Mouse (Mus musculus) adipocyte (in vitro differentiated cells): ENCODE measurements around the gene Clps.
"Not testable (repeated sequence)": the region's sequence is repeated elsewhere in the genome, so short reads cannot be mapped to it uniquely, and the experiment has no call there.

Source experiments
- DNase-seq: peaks from one replicate; pipeline ENCODE4 v3.0.0-alpha.2; 2016; ENCODE audit warnings: low spot score

The Clps gene

DNA sequence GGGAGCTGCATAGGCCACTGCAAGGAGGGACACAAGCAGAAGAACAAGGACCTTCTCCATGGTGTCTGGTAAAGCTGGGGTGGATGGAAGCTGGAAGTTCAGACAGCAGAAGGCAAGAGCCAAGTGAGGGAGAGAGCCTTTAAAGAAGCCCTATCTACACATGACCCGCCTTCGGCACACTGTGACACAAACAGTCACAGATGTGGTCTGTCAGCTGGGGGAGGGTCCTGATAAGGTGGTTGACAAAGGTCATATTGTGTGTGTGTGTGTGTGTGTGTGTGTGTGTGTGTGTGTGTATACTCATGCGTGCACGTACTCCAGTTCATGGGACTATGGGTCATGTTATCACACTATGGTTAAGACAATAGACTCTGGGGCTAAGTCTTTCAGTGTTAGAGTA, at the start of gene Clps:
TSS of gene Clps (minus strand) at position 169 of the 400 bp plus-strand sequence.
- DNase-seq: no peak

DNA sequence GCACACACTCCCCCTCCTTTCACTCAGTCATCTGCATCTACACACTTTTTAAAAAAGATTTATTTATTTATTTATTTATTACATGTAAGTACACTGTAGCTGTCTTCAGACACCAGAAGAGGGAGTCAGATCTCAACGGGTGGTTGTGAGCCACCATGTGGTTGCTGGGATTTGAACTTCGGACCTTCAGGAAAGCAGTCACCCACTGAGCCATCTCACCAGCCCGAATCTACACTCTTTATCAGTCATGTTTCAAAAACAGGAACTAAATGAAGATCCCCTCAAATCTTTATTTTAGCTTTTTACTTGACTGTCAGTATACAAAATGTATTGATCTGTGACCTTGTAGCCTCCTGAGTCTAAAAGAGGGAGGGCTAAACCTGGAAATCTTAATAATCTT, 49.0 kb upstream of the Clps start:
- no peak for DNase-seq

DNA sequence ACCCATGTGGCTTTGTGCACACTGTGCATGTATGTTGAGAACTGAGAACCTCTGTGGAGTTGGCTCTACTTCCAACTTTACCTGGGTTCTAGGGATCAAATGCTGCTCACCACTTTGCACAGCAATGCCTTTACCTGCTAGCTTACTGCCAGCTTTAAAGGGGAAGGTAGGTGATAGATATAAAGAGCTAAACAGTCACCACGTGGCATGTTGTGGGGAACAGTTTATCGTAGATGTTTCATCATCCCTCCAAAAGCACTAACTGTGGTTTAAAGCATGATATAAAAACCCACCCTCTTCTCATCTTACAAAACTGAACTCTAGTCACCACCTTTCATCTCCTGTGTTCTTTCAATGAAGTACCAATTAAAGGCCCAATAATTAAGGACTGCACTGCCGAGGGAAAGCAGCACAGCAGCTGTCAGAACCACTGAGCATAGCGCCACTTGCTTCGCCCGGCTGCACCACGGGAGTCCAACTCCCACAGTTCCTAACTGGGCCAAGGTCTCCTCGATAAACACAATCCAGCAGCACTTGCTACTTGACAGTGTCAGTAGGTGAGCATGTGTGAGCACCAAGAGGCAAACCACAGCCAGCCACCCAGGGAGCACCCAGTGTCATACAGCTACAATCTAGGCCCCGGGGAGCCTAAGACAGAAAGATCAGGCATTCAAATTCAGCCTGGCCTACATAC, 41.1 kb upstream of the Clps start:
- DNase-seq: no peak

DNA sequence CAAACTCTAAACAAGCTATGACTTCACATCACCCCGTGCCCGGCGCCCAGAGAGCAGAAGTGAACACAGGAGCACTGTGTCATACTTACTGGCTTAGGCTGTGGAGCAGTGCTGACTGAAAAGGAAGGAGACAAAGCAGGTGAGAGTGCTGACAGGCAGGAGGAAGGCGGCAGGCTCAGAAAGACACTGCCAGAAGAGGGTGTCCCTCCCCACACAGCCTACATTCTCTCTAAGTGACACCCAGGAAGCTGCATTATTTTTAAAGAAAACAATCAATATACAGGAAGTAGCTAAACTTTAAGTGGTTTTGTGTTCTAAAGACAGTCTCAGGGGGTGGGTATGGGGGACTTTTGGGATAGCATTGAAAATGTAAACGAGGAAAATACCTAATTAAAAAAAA, 40.2 kb upstream of the Clps start:
- no peak for DNase-seq

DNA sequence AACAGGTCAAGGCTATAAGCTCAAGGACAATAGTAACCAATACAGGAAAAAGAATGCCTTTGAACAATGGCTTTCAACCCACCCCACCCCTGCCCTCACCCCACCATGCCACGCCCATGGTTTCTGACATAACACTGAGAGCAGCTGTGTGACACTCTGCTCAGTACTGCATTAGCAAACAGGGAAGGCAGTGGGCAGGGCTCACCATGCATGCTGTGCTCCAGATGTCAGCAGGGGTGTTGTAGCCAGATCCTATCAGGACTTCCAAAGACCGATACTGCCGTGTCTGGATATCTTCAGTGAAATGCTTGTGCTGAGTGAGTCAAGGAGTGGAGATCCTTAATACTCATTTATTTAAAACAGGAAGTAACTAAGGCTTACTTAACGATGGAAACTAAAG, 33.4 kb upstream of the Clps start:
- DNase-seq: no peak

DNA sequence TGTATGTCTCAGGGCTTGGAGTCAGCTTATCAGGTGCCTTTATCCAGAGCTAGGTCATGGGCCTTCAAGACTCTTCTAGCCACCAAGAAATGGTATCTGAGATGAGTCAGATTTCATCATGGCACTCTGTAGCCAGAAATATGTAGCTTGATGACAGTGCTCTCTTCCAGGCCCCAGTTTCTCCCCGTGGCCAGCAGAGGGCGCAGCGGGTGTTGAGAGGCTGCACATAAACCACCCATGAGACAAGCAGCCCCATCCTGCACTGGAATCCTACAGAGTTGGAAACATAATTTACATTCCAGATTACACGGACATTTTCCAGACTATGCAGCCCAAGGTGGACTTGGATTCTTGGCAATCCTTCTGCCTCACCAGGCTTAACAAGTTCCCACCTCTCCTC, 32.4 kb upstream of the Clps start:
- DNase-seq: peak; percentile 71

DNA sequence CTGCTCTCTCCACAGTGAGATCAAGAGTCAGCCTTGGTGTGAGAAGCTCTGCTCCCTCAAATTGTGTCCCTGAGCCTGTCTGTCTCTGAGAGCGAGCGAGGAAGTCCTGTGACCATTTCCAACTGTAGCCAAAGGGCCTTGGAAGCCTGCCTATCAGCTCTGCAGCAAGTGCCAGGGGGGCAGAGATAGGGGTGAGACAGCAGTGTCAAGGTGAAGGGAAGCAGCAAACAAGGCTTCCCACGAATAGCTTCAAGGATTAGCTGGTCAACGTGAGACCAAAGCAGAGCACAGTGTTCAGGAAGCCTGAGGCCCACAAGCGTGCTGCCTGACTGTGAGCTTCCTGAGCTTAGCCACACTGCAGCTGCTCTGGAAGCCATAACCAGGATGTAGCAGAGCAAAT, 30.9 kb upstream of the Clps start:
- no peak for DNase-seq

DNA sequence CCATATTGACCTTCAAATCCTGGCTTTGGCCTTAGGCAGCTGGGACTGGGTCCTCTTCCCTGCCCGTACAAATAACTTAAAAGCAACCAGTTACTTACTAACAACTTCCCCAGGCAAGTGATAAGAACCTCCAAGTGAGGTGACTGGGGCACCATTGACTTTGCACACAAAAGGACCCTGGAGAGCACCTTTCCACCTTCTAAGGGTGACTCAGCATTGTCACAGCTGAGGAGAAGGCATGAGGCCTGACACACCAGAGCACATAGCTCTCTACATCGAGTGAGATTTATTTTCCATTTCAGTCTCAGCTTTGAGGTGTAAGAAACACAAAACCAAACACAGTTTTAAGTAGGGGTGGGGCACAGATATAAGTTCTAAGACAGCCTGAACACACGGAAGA, 30.0 kb upstream of the Clps start:
- DNase-seq: no peak

DNA sequence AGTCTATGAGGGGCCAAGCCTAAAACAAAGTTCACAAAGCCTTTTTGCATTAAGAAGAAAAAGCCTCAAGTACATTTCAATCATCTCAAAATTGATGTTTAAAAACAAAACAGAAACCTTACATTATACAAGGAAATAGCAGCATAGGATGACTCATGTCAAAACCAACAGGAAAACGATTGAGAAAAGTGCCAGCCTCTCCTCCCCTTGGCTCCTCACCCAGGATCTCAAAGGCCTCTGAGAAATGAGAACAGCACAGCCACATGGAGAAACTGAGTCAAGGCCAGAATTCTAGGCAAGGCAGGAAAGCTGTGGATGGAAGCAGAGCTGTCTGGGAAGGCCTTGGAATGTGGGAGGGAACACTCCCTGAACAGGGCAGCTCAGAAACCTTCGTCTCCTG, 28.0 kb upstream of the Clps start:
- DNase-seq: peak; percentile 80

DNA sequence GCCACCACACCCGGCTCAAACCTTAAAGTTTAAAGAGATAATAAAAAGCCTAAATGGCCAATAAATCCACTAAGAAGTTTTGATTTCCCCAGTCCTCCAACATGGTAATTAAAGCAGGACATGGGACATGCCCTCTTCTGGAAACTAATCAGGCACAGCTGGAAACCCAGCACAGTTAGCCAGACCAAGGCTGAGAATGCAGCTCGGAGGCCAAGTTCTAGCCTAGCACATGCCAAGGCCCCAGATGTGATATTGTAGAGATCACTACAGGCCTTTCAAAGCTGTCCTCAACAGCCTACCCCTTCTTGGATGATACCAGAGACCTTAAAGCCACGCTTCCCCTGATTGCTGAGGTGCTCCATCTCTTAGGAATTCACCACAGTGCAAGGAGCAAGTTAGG, 25.9 kb upstream of the Clps start:
- peak; percentile 57 for DNase-seq

DNA sequence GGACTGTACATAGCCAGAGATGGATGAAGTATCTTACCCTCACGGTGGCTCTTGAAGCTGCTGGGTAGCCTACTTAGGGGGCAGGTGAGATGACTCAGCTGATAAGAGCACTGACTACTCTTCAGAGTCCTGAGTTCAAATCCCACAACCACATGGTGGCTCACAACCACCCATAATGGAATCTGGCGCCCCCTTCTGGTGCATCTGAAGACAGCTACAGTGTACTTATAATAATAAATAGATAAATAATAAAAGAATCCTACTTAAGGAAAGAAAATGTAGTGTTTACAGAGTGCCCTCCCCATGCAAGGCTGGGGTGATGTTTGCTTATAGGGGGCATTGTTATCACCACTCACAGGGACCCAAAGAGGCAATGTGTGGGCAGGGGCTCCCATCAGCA, 20.5 kb upstream of the Clps start:
- DNase-seq: no peak

DNA sequence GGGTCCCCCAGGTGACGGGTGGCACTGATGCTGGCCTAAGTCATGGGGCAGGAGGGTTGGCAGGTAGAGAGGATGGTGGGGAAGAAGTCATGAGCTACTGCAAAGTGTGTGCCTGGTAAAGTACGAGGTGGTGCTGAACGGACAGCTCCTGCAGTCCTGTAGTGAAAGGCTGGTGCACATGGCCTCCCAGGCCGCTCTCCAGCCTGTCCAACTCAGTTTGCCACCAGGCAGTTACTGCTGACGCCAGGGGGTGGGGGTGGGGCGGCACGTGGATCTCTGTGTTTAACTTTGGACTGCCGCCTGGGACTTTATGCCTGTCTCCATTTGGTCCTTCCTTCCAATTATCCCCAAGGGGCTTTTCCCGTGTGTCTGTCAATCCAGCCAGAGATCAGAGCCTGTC, 19.8 kb upstream of the Clps start:
- peak; percentile 90 for DNase-seq

DNA sequence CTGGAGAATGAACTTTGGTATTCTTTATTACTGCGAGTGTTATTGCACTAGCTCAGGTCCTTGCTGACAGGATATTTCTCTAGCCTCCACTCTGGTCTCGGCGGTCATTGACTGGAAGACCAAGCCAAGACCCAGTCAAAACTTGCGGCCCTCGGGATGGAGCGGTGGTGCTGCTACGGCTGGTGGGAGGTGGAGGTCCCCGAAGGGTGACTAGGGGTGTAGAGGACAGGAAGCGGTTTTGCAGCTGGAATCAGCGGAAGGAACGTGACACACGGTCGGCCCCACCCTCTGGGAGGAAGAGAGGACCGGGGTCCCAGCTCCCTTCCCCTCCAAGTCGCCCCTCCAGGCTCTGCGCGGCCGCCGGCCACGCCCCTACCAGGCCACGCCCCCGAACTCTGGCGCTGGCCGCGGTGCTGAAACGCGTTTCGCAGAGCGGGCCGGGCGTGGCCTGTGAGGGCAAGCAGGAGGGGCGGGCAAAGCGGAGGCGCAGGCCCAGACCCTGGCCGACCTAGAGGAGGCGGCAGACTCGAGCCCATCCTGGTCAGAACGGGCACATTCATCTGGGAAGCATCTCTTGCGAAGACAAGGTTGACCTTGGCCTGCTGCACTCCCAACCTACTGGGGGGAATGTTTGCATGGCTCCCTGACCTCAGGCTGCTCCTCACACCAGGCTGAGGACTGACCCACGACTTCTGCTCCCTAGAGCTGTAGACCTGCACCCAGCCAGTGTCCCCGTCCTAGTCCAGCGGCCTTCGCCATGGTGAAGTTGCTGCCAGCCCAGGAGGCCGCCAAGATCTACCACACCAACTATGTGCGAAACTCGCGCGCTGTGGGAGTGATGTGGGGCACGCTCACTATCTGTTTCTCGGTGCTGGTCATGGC, 14.9 kb upstream of the Clps start, which contains the start of gene Lhfpl5:
TSS of gene Lhfpl5 (plus strand) at position 398 of the 882 bp plus-strand sequence.
- no peak for DNase-seq

DNA sequence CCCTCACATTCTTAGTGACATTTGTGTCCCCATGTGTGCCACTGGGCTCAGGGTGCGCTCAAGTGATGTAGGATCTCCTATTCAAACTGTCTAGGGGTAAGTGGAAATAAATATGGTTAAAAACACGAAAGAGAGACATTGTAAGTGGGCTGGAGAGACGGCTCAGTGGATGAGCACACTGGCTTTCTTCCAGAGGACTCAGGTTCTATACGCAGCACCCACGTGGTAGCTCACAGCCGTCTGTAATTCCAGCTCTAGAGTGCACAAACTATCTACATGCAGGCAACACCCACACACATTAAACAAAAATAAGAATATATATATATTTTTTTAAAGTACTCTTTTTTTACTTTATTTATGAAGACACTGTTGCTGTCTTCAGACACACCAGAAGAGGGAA, 12.4 kb upstream of the Clps start:
- no peak for DNase-seq

DNA sequence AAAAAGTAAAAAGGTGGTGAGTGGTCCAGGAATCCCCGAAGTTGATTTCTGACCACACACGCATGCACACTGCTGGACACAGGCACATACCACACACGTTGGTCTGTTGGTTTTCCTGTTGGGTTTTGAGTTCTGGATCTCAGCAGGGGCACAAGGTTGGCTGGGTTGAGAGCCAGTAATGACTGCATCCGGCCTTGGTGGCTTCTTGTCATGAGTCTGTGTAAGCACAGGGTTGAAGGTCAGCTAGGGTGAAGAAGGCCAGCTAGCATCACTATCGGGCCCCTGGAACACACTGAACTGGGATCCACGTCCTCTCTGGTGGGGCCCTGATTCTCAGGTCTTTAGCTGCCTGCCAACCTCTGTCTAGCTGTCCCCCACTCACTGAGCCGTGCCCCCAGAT, 12.0 kb upstream of the Clps start:
- no peak for DNase-seq

DNA sequence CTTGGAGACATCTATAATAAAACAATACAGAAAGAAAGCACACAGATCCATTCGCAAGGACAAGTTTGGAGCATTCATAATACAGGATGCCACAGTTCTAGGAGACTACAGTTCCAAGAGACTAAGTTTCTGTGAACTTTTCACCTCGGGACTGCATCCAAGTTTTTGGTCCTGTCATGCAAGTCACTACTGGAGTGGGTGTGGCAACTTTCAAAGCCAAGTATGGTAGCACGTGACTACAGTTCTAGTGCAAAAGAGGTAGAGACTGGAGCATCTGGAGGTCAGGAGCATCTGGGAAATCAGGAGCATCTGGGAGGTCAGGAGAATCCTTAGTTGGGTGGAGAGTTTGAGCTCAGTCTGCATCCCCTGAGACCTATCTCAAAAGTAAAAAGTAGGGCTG, 11.3 kb upstream of the Clps start:
- DNase-seq: peak; percentile 76

DNA sequence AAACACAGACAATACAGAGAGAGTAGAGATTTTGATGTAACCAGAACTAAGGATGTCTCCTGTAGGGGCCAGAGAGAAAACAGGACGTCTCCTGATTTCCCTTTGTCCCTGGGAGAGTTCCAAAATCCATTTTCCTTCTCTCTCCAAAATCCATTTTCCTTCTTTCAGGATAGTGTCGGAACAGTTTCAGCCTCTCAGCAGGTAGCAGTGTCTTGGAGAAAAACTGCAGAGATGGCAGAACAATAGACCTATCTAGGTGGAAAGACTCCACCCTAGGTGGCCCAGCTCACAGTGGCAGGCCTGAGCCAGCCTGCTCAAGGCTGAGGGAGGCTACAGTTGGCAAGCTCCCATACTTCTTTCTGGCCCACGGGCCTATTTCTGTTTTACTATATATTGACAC, 7.0 kb upstream of the Clps start:
- DNase-seq: no peak

DNA sequence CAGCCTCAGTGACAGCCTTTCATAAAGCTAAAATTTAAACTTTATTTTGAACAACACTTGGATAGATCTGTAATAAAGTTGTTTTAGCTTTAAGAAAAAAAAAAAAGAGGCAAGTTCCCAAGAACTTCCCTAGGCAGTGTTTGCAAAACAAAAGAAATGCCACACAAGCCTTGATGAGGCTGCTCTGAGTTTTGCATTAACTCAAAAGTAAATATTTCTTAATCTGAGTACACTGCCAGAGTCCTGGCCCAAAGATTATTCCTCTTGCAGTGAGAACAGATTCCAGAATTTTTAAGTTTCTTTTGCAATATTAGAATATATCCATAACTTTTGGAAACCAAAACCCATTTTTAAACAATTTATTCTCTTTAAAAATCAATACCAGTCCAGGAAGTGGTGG, 4.6 kb upstream of the Clps start:
- peak; percentile 56 for DNase-seq

DNA sequence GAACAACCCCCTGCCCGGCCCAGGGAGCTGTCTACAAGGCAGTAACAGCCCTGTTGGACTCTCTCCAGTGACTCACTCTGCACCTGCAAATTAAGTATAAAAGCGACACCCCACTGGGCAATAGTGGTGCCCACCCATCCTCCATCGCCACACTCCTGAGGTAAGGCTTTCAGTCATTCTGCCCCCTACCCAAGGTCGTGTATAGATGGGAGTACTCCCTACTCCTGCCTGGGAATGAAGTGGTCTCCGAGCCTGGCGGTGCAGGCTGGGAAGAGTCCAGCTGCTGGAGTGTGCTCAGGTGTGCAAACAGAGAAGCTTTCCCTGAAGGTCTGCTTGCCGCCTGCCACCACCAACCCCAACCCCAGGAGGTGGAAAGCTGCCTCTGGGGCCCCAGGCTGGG, 1.0 kb upstream of the Clps start:
- no peak for DNase-seq

DNA sequence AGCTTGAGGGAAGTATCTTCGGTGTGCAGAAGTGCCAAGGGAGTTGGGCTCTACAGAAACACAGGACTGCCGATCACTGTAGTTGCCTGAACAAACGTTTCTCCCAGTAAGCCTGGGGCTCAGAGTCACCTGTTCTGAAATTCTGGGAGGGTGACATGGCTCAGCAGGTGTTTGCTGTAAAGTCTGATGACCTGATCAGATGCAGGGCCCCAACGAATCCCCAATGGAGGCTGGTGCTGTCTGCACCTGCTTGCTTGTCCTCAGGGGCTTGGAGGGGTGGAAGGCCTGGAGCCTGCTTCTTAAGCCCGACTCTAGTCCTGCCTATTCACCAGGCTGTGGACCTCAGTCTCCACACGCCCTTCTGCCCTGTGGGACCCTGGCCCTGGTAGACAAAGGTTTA, 2.8 kb downstream of the Clps start:
- DNase-seq: no peak

DNA sequence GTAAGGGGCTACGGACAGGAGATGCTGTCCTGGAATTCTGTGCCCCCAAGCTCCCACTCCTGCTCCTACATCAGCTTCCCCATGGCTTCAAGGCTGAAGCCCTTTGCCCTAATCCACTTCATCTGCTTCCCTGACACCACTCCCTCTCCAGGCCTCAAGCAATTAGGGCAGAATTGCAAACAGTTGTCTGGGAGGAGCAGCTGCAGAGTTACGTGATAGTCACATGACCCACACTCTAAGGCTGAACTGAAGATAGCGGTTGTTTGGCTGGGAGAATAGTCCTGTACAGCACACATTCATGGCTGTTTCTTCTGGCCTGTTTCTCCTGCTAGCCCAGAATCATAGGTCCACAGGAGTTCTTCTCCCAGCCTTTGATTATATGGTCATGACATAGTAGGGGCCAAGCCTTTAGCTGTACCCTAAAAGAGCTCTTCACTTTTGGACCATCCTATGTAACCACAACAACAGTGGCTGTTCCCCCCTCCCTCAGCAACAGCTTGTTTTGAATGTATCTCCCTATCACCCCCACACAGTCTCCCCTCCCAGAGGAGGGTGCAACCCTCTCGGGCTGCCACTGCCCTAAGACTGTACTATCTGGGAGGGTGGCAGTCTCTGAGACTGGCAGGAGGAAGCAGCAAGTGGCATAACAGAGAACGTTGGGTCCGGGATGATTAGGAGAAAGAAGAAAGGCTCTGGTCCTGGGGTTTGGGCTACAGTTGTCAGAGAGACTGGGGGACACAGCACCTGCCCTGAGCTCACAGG, 3.8 kb downstream of the Clps start:
- peak; percentile 87 for DNase-seq

DNA sequence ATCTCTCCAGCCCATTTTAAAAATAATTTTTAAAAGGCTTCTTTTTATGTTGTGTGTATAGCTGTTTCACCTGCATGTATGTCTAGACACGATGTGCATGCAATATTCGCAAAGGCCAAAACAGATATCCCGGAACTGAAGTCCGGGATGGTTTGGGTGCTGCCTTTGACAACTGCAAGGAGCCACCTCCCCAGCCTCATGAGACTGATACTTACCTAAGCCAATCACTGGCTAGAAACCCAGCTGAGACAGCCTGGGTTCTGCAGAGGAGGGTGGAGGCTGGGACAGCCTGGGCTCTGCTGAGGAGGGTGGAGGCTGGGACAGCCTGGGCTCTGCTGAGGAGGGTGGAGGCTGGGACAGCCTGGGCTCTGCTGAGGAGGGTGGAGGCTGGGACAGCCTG, 6.5 kb downstream of the Clps start:
- not testable (repeated sequence) for DNase-seq
